Mouse (Mus musculus) adrenal gland, adult 2 months (tissue): ENCODE data around the gene Rbpms2. TPM values are rescaled to one million over a fixed set of nuclear protein-coding genes. Genes with fewer than 3 reads are reported as not detected.
A peak's percentile ranks its signal among the peaks of the same experiment; 100 is the strongest.
"Not testable (repeated sequence)": the region's sequence is repeated elsewhere in the genome, so short reads cannot be mapped to it uniquely, and the experiment has no call there.

ENCODE experiments used
- DNase-seq: peaks from one replicate; pipeline ENCODE4 v3.0.0; 2021
- polyA plus RNA-seq: library from polyadenylated mRNA; depleted of rRNA; stranded (reverse); fragments of >200 nt; gene quantifications from 2 replicates; pipeline ENCODE4 v1.2.3, GENCODE M21; 2012
- total RNA-seq, 2 experiments: library from RNA; stranded (reverse); gene quantifications; 2 replicates each; pipeline ENCODE4 v1.2.3; 2021

Gene Rbpms2
- total and polyA plus RNA-seq, 3 experiments: 63.1 to 125 (median 85.0) TPM

DNA sequence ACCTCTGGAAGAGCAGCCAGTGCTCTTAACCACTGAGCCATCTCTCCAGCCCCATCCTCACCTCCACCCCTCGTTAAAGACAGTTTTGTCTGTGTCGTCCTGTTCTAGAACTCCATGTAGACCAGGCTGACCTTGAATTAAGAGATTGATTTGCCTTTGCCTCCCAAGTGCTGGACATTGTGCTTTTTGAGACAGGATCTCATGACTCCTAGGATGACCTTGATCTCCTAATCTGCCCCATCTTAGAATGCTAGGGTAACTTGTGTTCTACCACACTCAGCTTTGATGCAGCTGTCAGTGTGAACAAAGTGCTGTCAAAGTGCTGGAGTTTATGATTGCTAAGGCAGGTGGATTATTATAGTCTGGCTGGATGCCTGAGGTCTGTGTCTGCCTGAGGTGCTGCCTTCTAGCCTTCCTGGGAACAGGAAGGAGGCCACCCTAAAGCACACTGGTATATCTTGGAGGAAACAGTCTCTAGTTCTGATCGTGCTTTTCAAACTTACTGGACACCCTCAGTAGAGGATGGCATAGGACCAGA is 25.3 kb downstream of the Rbpms2 start:
- no peak for DNase-seq

DNA sequence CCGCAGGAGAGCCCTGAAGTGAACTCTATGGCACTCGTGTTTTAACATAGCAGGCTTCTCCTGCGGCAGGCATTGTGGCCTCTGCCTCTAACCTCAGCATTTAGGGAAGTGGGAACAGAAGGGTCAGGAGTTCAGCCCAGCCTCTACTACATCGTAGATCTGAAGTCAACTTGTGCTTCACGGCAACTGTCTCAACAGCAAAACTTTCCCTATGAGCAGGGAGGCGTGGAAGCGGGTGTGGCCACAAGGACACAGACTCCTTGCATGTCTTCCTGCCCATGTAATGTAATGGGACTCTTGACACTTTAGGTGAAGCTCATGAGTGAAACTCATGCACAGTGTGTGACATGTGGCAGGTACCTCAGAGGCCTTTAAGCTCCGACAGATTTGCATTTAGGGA is 26.1 kb downstream of the Rbpms2 start:
- DNase-seq: no peak

GRCm38 (mm10) chr9:65657218-65657617 is 27.8 kb downstream of the Rbpms2 start:
- DNase-seq: no peak

- DNase-seq: no peak
Observed at GRCm38 (mm10) chr9:65661029-65661428, 31.6 kb downstream of the Rbpms2 start.

DNA sequence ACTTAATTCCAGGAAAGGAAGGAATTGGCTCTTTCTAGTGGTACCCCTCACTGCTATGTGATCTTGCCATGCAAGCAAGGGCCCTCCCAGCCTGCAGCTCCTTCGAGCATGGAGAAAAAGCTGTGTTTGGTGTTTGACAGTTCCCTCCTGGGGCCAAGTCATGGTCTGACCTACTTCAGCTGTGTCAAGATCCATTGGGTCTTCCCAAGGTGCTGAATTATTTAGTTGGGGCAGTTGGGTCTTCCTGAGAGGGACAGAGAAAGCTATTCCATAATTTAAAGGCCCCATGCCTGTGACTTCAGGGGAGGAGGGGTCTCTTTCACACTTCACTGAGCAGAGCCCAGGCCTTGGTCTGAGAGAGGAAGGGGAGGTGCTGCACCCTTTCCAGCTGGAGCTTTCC is 32.0 kb downstream of the Rbpms2 start:
- DNase-seq: no peak

DNA sequence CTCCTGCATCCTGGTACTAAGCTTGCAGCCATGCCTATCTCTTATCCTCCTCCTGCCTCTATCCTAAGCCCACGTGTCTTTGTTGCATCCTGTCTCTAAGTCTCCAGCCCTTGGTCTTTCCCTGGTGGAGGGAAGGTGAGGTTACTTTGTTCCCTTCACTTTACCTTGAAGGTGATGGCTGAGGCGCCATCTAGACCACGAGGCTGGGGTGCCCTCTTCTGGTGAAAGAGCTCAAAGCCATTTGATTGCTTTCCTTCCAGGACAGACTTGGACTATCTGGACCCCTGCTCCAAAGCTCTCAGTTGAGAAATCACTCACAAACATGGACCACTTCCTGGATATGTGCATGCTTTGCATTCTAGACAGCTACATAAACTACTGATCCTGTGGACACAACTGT is 34.7 kb downstream of the Rbpms2 start:
- DNase-seq: peak; percentile 66

DNA sequence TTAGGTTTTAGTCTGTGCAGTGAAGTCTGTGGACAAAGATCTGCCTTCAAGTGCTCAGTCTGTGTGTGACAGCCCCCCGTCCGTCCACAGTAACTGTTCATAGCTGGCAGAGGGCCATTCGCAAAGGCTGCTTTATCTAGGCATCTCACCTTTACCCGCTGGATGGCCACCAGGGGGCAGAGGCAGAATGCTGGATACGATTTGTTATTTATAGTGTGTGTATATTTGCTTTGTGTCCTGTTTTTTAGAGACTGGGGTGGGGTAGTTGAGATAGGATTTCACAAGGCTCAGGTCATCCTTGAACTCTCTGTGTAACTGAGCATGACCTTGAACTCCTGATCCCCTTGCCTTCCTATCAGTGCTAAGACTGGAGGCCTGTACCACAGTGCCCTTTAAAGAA is 36.6 kb downstream of the Rbpms2 start:
- DNase-seq: peak; percentile 64

DNA sequence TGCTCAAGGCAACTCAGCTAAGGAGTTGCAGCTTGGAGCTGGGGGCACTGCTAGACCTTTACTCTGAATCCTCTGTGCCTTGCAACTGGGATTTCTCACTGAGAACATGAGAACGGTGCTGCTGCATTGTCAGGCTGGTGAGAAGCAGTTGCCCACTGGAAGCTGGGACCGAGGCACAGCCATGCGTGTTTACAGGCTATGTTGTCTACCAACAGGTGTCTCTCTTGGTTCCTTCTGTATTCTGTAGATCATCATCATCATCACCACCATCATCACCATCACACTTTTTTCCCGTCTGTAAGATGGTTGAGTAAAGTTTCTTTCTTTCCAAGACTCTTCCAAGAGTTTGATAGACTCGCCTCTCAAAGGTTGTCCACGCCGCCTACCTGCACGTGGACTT is 38.3 kb downstream of the Rbpms2 start, which contains the start of gene Oaz2:
Gene Oaz2 (plus strand): TSS at position 301 of the 400 bp plus-strand sequence.
- no peak for DNase-seq

GRCm38 (mm10) chr9:65671431-65671931 is 42.0 kb downstream of the Rbpms2 start:
- peak; percentile 90 for DNase-seq

GRCm38 (mm10) chr9:65672996-65673395 is 43.5 kb downstream of the Rbpms2 start:
- no peak for DNase-seq

- no peak for DNase-seq
Observed at GRCm38 (mm10) chr9:65675461-65676357, 46.3 kb downstream of the Rbpms2 start.

DNA sequence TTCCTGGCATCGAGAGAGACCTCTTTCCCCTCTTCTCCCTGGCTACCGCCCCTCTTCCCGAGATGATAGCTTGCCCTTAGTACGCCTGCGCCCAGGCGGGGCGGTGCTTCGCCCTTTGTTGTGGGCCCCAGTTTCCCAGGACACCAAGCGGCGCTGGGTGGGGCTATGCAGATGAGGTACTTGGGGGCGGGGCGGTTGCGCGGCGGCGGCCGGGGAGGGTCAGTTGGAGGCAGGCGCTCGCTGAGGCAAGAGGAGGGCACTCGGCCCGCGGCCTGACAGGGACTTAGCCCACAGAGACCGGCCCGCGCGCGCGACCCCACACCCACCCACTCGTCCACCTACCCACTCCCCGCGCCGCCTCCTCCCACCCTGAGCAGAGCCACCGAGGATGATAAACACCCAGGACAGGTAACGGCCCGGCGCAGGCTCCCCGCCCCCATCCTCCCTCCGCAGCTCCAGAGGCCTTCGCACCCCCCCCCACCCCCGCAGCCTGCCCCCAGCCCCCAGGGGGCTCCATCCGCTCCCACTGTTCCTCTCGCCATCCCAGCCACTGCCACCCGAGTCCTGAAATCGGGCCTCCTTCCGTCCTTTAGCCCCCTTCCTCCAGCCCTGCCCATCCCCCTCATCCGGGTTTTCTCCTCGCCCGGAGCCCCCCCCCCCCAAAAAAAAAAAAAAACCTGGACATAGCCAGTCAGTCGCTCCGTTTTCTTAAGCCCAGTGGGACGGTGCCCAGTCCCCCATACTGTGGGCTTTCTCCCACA is 47.1 kb downstream of the Rbpms2 start:
- DNase-seq: peak; percentile 99

DNA sequence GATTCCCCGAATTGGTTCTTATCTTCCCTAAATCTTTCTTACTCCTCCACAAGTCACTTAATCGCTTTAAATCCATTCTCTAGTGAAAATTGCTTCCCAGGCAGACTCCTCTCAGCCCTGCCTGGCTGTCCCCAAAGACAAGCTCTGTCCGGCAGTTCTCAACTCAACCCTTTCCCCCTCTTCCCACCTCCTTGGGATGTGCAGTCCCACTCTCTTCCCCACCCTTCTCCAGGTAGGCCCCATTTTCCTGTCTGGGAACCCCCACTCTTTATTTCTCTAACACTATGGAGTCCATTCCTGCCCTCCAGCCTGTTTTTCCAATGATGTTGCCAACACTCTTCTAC is 47.6 kb downstream of the Rbpms2 start:
- DNase-seq: no peak

GRCm38 (mm10) chr9:65679181-65679761 is 49.8 kb downstream of the Rbpms2 start:
- DNase-seq: peak; percentile 42

DNA sequence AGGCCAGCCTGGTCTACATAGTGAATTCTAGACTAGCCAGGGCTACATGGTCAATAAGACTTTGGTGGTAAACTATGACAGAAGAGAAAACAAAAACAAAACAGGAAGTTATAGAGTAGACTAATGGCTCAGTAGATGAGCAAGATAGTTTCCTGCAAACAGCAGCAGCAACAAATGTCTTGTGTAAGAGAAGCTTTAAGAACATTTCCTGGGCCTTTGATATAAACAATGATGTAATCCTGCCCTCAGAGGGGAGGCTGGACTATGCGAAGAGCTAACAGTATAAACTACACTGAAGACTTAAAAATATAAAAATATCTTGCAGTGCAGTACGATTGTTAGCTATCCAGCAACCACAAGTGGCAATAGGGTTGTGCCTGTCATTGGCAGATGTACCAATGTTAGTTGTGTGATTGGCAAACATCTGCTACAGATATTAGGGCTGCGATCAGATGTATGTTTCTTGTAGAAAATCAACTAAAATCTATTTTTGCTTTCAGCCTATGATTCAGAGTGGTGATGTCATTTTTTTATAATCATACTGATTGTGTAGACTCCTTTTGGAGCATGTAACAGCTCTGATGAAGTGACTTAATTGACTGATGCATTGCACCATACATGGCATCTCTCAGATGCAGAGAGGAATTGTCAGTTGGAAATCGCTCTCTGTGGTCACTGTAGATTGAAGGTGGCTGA is 51.6 kb downstream of the Rbpms2 start:
- DNase-seq: no peak

DNA sequence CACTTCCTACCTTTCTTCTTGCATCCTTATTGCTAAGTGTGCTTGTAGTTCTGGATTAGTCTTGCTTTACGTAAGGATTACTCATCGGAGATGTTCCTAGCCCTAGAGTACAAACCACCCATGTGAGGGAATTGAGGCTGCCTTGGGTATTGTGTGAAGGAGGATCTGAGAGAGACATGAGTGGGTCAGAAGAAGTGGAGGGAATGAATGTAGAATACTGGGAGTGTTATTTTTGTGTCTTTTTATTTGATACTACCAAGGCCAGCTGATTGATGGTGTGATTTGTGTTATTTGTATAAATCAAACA is 52.1 kb downstream of the Rbpms2 start:
- DNase-seq: no peak

- no peak for DNase-seq
Observed at GRCm38 (mm10) chr9:65682183-65682582, 52.7 kb downstream of the Rbpms2 start.

DNA sequence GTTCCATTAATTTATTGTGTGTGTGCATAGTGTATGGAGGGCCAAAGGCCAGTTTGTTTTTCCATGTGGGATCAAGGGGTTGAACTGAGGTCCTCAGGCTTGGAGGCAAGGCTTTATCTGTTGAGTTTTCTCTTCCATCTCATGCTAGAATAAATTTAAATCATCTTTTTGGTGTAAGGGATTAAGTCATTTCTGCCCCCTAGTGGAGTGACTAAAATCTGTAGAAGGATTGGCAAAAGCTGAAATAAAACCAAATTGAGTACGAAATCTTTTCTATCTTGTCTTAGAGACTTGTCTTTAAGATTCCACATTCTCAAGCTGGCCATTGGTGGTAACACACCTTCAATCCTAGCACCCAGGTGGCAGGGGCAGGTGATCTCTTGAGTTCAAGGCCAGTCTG is 53.5 kb downstream of the Rbpms2 start:
- no peak for DNase-seq

GRCm38 (mm10) chr9:65684704-65685103 is 55.3 kb downstream of the Rbpms2 start:
- DNase-seq: no peak

DNA sequence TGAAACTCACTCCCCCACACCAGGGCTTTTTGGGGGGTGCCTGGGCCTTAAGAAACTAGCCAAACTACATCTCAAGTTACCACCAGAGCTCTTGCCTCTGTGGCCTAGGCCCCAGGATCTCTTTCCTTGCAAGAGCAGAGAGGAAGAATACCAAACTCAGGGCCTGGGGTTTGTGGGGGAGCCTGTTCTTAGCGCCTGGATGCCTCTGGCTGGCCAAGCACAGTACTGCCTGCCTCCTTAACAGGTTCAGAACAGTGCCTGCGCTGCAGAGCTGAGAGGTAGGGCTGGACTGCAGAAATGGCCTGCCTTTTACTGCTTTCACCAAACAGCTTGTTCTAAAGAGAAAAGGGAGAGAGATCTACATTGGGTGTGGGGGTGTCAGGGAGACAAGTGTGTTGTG is 60.4 kb downstream of the Rbpms2 start:
- DNase-seq: not testable (repeated sequence)

GRCm38 (mm10) chr9:65692466-65692865 is 63.0 kb downstream of the Rbpms2 start:
- DNase-seq: no peak
